Mouse (Mus musculus): ENCODE measurements around the gene Gemin4.

- no peak for TF ChIP-seq POLR2A (IDR thresholded peaks at IDR 0.05; ENCODE audit: control insufficient read depth, extremely low read depth, insufficient read depth, low read length, poor library complexity)
- no peak for TF ChIP-seq CTCF (IDR thresholded peaks at IDR 0.05; ENCODE audit: borderline replicate concordance, control insufficient read depth, extremely low read depth, insufficient read depth, low read length, poor library complexity)
These were observed 10.7 kb downstream of the Gemin4 start for GRCm38 (mm10) chr11:76206793-76207192.

Measured in thymus, adult 2 months (tissue).